Mouse (Mus musculus) lung, postnatal 0 days (tissue): ENCODE data around the gene Itpa. TPM values are rescaled to one million over a fixed set of nuclear protein-coding genes. Genes with fewer than 3 reads are reported as not detected.

Experiments
- ATAC-seq: fragments of 200-750 bp; cut with Nextera tagmentation; 2 replicates; pipeline ENCODE4 v1.8.0; 2017; ENCODE audit warnings: moderate library complexity
- DNase-seq: peaks from one replicate; pipeline ENCODE4 v3.0.0-alpha.2; 2016; ENCODE audit warnings: low spot score
- H3K27ac ChIP-seq: fragments of 300-500 bp; sonication (generic); 2 replicates; pipeline ENCODE4 v1.5.1; 2014; ENCODE audit warnings: antibody characterized with exemption, mild to moderate bottlenecking, low read length, mixed read lengths
- H3K27me3 ChIP-seq: fragments of 300-500 bp; sonication (generic); replicated peaks from 2 replicates; pipeline ENCODE4 v1.6.1; 2014; ENCODE audit warnings: low read length, mixed read lengths; ENCODE audit not compliant: insufficient read depth
- H3K36me3 ChIP-seq: fragments of 300-500 bp; sonication (generic); 2 replicates; pipeline ENCODE4 v1.6.1; 2014; ENCODE audit warnings: low read length, mixed read lengths; ENCODE audit not compliant: insufficient read depth
- H3K4me1 ChIP-seq: fragments of 300-500 bp; sonication (generic); 2 replicates; pipeline ENCODE4 v1.6.1; 2014; ENCODE audit warnings: antibody characterized with exemption, low read depth, low read length, mixed read lengths; ENCODE audit not compliant: insufficient read depth
- H3K4me2 ChIP-seq: fragments of 300-500 bp; sonication (generic); replicated peaks from 2 replicates; pipeline ENCODE4 v1.6.1; 2014; ENCODE audit warnings: low read depth, mild to moderate bottlenecking, low read length, moderate library complexity, mixed read lengths
- H3K4me3 ChIP-seq: fragments of 300-500 bp; sonication (generic); 2 replicates; pipeline ENCODE4 v1.5.1; 2014; ENCODE audit warnings: low read depth, low read length
- H3K9ac ChIP-seq: fragments of 300-500 bp; sonication (generic); replicated peaks from 2 replicates; pipeline ENCODE4 v1.6.1; 2014; ENCODE audit warnings: low read depth, mild to moderate bottlenecking
- H3K9me3 ChIP-seq: fragments of 300-500 bp; sonication (generic); 2 replicates; pipeline ENCODE4 v1.6.1; 2016; ENCODE audit warnings: low read length, mixed read lengths
- CTCF ChIP-seq: IDR thresholded peaks from 2 replicates; pipeline ENCODE4 v1.5.1; 2016; ENCODE audit warnings: antibody characterized with exemption, mild to moderate bottlenecking
- EP300 ChIP-seq: IDR thresholded peaks from 2 replicates; pipeline ENCODE4 v1.6.1; 2016; ENCODE audit warnings: antibody characterized with exemption, mild to moderate bottlenecking, control low read depth
- WGBS: fragments of 180-500 bp; shearing (Covaris S2); extraction: QIAGEN DNeasy Blood & Tissue Kit; methylation state at CpG from one replicate; pipeline ENCODE4 v1.1.7; 2014; 5-methylcytosine and 5-hydroxymethylcytosine counted together
- polyA plus RNA-seq: library from polyadenylated mRNA; unstranded; fragments of >200 nt; fragmentation: Nextera tagmentation; extraction: Ambion mirVana; gene quantifications from 2 replicates; pipeline ENCODE4 v1.2.1, GENCODE M21; 2015

Gene Itpa
- polyA plus RNA-seq, 1 experiment from 2014 or later = 51.1 TPM

DNA sequence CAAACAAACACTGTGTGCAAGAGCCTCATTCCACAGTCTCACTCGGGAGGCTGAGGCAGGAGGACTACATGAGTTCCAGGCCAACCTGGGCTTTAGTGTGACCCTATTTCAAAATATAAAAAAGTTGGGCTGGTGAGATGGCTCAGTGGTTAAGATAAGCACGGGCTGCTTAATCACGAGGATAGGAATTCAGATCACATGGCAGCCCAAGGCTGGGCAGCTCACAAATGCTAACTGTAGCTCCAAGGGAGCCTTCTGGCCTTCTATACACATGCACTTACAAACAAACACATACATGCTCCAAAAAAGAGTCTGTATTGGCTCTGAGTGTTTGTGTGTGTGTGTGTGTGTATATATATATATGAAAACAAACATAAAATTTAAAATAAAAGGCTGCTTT lies 26.2 kb downstream of the Itpa start:
- H3K9ac ChIP-seq = no peak overlapping the region
- ATAC-seq (no peak), DNase-seq (no peak)
- TF ChIP-seq EP300 (no peak), CTCF (no peak)
- peaks cover 6% of the 10 kb centered on the region for H3K4me1 ChIP-seq
- no peak overlapping the region for H3K27ac ChIP-seq
- WGBS = 31% methylated on average over 3 of the region's 3 CpGs
- H3K4me2 ChIP-seq = no peak overlapping the region
- H3K27me3 ChIP-seq = peaks cover 7% of the 10 kb centered on the region; the same call in 1 of the 2 replicates
- no peaks in the 10 kb centered on the region for H3K9me3 ChIP-seq
- no peaks in the 10 kb centered on the region for H3K36me3 ChIP-seq
- H3K4me3 ChIP-seq = no peak overlapping the region

DNA sequence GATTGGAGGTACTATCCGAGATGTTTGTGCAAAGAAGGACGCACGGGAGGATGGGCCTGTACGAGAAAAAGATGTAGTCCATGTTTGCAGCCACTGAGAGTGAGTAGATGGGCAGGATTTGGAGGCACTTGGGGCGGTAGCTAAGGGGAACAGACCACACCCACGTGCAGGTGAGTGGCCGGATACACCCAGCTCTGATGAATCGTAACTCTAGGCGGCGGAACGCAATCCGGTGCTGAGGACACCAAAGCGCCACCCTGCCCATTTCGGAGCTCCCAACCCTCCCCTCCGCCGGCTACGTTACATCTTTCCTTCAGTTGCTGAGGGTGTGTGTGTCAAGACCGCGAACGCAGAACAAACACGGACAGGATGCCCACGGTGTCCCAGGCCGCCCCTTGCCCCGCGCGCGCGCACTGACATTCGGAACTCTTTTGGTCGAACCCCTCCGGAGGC lies 29.3 kb downstream of the Itpa start:
- Histone ChIP-seq H3K27me3 (peaks cover 12% of the 10 kb centered on the region; the same call in 1 of the 2 replicates), H3K27ac (no peak overlapping the region), H3K9me3 (no peaks in the 10 kb centered on the region), H3K4me1 (peaks cover 6% of the 10 kb centered on the region), H3K36me3 (no peaks in the 10 kb centered on the region), H3K4me3 (peak overlapping the region; percentile 46), H3K4me2 (peak overlapping the region; percentile 98), H3K9ac (peak overlapping the region; percentile 34; the same call in 1 of the 2 replicates)
- TF ChIP-seq EP300 (no peak), CTCF (no peak)
- peak; percentile 54 for DNase-seq
- 1% methylated on average over 31 of the region's 31 CpGs for WGBS
- ATAC-seq = peak; percentile 61

DNA sequence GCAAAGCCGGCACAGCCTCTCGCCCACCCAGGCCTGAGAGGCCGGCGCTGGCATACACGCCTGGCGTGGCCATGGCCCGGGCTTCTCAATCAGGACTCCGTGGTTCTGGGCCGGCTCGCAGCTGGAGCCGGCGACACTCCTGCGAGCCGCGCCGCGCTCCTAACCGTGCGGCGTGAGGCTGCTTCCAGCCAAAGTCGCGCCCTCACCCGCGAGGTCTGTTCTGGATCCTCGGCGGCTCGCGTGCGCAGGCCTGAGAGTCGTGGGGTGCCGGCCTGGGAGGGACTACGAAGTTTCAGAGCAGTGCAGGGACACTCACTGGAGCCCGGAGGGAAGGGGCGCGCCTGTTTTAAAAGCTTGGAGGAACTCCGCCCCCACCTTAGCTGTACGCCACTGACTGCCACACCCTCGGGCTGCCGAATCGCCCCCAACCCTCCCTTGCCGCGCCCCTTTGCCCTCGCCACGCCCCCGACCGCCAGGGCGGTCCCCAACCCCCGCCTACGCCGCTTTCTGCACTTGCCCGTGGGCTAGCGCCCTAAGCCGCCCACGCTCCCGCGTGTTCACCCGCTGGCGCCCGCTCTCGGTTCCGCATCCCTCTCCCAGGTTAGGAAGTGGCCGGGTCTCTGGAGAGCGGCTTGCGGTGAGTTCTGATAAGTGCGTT lies 29.9 kb downstream of the Itpa start, which contains the start of gene Slc4a11:
Gene Slc4a11 (minus strand): TSS at position 367 of the 658 bp plus-strand sequence.
- Histone ChIP-seq H3K4me3 (peak within 1 kb of the TSS; percentile 46), H3K4me2 (peak within 1 kb of the TSS; percentile 98), H3K27me3 (peaks cover 12% of the 10 kb centered on the region; the same call in 1 of the 2 replicates), H3K27ac (no peak within 1 kb of the TSS), H3K9me3 (no peaks in the 10 kb centered on the region), H3K4me1 (peaks cover 6% of the 10 kb centered on the region), H3K36me3 (no peaks in the 10 kb centered on the region), H3K9ac (peak within 1 kb of the TSS; percentile 34; the same call in 1 of the 2 replicates)
- ATAC-seq = peak; percentile 74
- peak; percentile 63 for DNase-seq
- under 1% methylated on average over 64 of the region's 65 CpGs for WGBS
- TF ChIP-seq CTCF (no peak), EP300 (no peak)

DNA sequence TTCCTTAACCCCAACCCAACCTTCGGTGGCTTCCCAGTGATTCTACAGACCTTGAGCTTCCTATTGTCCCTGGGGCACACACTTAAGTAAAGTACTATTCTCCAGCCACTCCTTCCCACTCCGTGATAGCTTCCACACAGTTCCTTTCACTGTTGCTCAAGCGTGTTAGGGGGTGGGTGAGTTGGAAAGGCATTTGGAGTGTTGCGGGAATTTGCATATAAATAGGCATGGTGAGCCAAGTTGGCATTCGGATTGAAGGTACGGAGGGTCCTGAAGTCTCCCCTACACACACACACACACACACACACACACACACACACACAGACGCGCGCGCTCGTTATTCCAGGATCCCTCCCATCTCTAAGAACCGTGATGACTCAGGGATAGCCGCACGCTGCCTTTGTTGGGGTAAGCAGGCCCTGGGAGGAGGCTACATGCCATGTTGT lies 30.4 kb downstream of the Itpa start:
- WGBS = 4% methylated on average over 11 of the region's 14 CpGs
- H3K4me2 ChIP-seq = peak overlapping the region; percentile 98
- no peaks in the 10 kb centered on the region for H3K36me3 ChIP-seq
- H3K9me3 ChIP-seq = no peaks in the 10 kb centered on the region
- no peak overlapping the region for H3K27ac ChIP-seq
- no peak overlapping the region for H3K9ac ChIP-seq
- peak overlapping the region; percentile 46 for H3K4me3 ChIP-seq
- peaks cover 12% of the 10 kb centered on the region; the same call in 1 of the 2 replicates for H3K27me3 ChIP-seq
- DNase-seq (peak; percentile 28), ATAC-seq (peak; percentile 52)
- H3K4me1 ChIP-seq = peaks cover 6% of the 10 kb centered on the region
- TF ChIP-seq CTCF = no peak
- TF ChIP-seq EP300 = no peak

DNA sequence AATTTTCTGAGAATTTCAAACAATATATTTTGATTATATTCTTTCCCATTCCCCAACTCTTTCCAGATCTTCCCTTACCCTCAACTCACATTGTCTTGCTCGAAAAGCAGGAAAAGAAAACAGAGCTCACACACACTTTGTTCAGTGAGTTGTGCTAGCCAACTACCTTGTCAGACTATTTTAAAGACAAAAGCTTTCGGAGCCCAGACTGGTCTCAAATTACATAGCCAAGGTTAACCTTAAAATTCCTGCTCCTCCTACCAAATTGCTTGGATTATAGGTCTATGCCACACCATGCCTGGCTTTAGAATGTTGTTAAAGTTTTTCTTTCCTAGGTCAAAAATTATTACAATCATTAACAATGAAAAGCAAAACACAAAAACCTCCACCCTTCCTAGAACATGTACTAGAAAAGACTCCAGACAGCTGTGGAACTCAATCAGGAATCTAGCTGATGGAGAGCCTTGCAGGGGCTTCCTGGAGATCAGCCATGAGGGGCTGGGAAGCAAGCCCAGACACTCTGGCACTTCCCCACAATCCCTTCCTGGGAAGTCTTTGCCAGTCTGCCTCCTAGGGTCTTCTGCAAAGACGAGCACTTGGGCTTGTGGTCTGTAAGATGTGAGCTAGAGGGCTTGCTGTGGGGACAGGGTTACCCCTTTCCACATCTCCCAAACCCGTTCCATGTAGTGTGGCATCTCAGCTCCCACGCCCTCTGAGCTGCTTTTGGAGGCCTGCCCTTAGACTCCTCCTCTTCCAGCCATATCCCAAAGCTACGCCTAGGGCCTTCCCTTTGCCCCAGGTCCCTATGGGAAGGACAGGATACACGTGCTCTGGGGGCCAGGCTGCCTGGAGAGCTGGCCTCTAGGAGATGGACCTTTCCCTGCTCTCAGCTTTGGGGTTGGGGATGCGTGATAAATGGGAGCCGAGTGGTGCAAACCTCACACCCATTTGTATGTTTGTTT lies 36.9 kb downstream of the Itpa start:
- H3K36me3 ChIP-seq = 0 out of 2 replicates have a peak, but pooled peaks cover 7% of the 10 kb centered on the region
- TF ChIP-seq EP300 = no peak
- no peak for TF ChIP-seq CTCF
- no peak overlapping the region for H3K9ac ChIP-seq
- H3K27ac ChIP-seq = no peak overlapping the region
- H3K4me3 ChIP-seq = no peak overlapping the region
- ATAC-seq = no peak
- DNase-seq = no peak
- no peaks in the 10 kb centered on the region for H3K9me3 ChIP-seq
- no peaks in the 10 kb centered on the region for H3K27me3 ChIP-seq
- no peaks in the 10 kb centered on the region for H3K4me1 ChIP-seq
- no peak overlapping the region for H3K4me2 ChIP-seq
- 55% methylated on average over 9 of the region's 9 CpGs for WGBS

DNA sequence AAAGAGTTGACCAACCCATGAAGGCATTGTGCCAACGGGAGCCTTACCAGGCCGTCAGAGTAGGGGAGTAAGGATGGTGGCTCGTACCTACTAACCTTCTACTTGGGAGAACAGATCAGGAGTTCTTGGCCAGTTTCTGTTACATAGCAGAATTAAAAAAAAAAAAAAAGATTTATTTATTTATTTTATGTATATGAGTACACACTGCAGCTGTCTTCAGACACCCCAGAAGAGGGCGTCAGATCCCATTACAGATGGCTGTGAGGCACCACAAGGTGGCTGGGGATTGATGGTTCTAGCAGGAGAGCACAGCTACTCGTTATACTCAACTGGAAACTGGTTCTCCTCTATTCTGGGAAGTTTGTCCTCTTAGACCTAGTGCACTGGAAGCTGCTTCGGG lies 37.8 kb downstream of the Itpa start:
- Histone ChIP-seq H3K4me1 (no peaks in the 10 kb centered on the region), H3K27me3 (no peaks in the 10 kb centered on the region), H3K27ac (no peak overlapping the region), H3K4me2 (no peak overlapping the region), H3K36me3 (peaks cover 7% of the 10 kb centered on the region; the same call in 1 of the 2 replicates), H3K9me3 (no peaks in the 10 kb centered on the region), H3K4me3 (no peak overlapping the region), H3K9ac (no peak overlapping the region)
- 63% methylated on average over 6 of the region's 6 CpGs for WGBS
- DNase-seq (no peak), ATAC-seq (no peak)
- TF ChIP-seq CTCF = no peak; the same call in 1 of the 2 replicates
- no peak for TF ChIP-seq EP300
